In genomic region chr12:100122921-100123381, GRCm38 (mm10) we compare ENCODE assay signal across 8 mouse cellular contexts. TPM values are rescaled to one million over a fixed set of nuclear protein-coding genes. Genes with fewer than 3 reads are reported as not detected.
DNase-seq lines count a peak whose midpoint lies in the region; ATAC-seq and TF ChIP-seq lines count a peak whose summit lies in the region.

No protein-coding gene starts in this region.

- WGBS in intestine, embryonic 15.5 days, result 78% methylated on average over 7 of the region's 7 CpGs

- TF ChIP-seq CTCF in layer of hippocampus, adult 2 months (conservative IDR thresholded peaks at IDR 0.05), result no peak

- peaks cover 53% of the 10 kb centered on the region for H3K36me3 ChIP-seq in intestine, embryonic 15.5 days

- peak overlapping the region; percentile 82 for H3K27ac ChIP-seq in layer of hippocampus, adult 2 months
- H3K27ac ChIP-seq in intestine, embryonic 15.5 days, result no peak overlapping the region

- no peak for ATAC-seq in intestine, embryonic 15.5 days
- ATAC-seq in monocyte, adult 5-6 weeks (replicated peaks; ENCODE audit: insufficient number of reproducible peaks, low FRiP score, low TSS enrichment, poor library complexity, severe bottlenecking), result no peak

- DNase-seq in layer of hippocampus, adult 2 months (ENCODE audit: low spot score in 2 of 2), result no peak
- no peak for DNase-seq in layer of hippocampus, adult 9-10 months (ENCODE audit: low spot score)
- peak; percentile 87 for DNase-seq in adrenal gland, adult 2 months
- DNase-seq in cerebellum, postnatal 25 days, result peak; percentile 71 to 75
- DNase-seq in lung, postnatal 14 days, result peak; percentile 39
- DNase-seq in natural killer cell, adult 2 months (ENCODE audit: low spot score in 2 of 2), result no peak

- no peak overlapping the region for H3K4me2 ChIP-seq in intestine, embryonic 15.5 days (replicated peaks)

- no peak overlapping the region for H3K9ac ChIP-seq in intestine, embryonic 15.5 days

- no peak overlapping the region for H3K4me3 ChIP-seq in layer of hippocampus, adult 2 months
- H3K4me3 ChIP-seq in intestine, embryonic 15.5 days (replicated peaks), result no peak overlapping the region

- no peaks in the 10 kb centered on the region for H3K9me3 ChIP-seq in intestine, embryonic 15.5 days

- peaks cover 5% of the 10 kb centered on the region; the same call in 1 of the 2 replicates for H3K4me1 ChIP-seq in intestine, embryonic 15.5 days (replicated peaks)

- no peaks in the 10 kb centered on the region for H3K27me3 ChIP-seq in intestine, embryonic 15.5 days (replicated peaks)

RNA-seq across cellular contexts. Expression of gene Psmc1, which starts 13.0 kb away (rescaled TPM):
- 100 to 1,000 TPM; 185 to 207 TPM for total RNA-seq in layer of hippocampus, adult 2 months (2021)
- total RNA-seq in adrenal gland, adult 2 months (2021), result 100 to 1,000 TPM; 214 to 253 TPM
- polyA plus RNA-seq in adrenal gland, adult 2 months (2012; rRNA removed), result 19.7 and 24.8 TPM in 2 replicates
- 228 and 235 TPM in 2 replicates for polyA plus RNA-seq in intestine, embryonic 15.5 days (2015; fragmentation: Nextera tagmentation; extraction: Ambion mirVana)
- total RNA-seq in monocyte, adult 5-6 weeks (2017), result 102 to 197 TPM (median 122 TPM) in 3 replicates

RNA-seq across cellular contexts. Expression of gene Nrde2, which starts 36.5 kb away (rescaled TPM):
- total RNA-seq in layer of hippocampus, adult 2 months (2021), result 10 to 100 TPM; 23.8 to 24.3 TPM
- total RNA-seq in adrenal gland, adult 2 months (2021), result 10 to 100 TPM; 12.8 to 17.2 TPM
- polyA plus RNA-seq in adrenal gland, adult 2 months (2012; rRNA removed), result 4.6 and 4.8 TPM in 2 replicates
- 10.2 and 12.1 TPM in 2 replicates for polyA plus RNA-seq in intestine, embryonic 15.5 days (2015; fragmentation: Nextera tagmentation; extraction: Ambion mirVana)
- 25.2 to 42.8 TPM (median 28.1 TPM) in 3 replicates for total RNA-seq in monocyte, adult 5-6 weeks (2017)

Comparison
In these comparisons a context has a peak if more than half of its experiments do, and no peak if none do; other contexts are left out.
1. DNase-seq: peak in adrenal gland, adult 2 months (single experiment), cerebellum, postnatal 25 days (2 of 2) and lung, postnatal 14 days (single experiment); none in layer of hippocampus, adult 2 months (0 of 2), layer of hippocampus, adult 9-10 months (single experiment) and natural killer cell, adult 2 months (0 of 2).